Mouse (Mus musculus) testis, postnatal 14 days (tissue): ENCODE data around the gene Ckm.

Source experiments
- DNase-seq: peaks from one replicate; pipeline ENCODE4 v3.0.0; 2021; ENCODE audit warnings: low spot score

Ckm gene

GRCm38 (mm10) chr7:19432475-19432874 is 27.9 kb downstream of the Ckm start:
- DNase-seq: no peak

GRCm38 (mm10) chr7:19436276-19436675 is 31.7 kb downstream of the Ckm start:
- no peak for DNase-seq

GRCm38 (mm10) chr7:19437048-19437447 is 32.5 kb downstream of the Ckm start:
- no peak for DNase-seq

GRCm38 (mm10) chr7:19441448-19442091 is 37.0 kb downstream of the Ckm start:
- peak; percentile 80 for DNase-seq

GRCm38 (mm10) chr7:19443344-19443743 is 38.8 kb downstream of the Ckm start:
- DNase-seq: peak; percentile 67

GRCm38 (mm10) chr7:19444801-19445200 is 40.2 kb downstream of the Ckm start:
- DNase-seq: peak; percentile 87

GRCm38 (mm10) chr7:19447689-19448088 is 43.1 kb downstream of the Ckm start:
- DNase-seq: no peak

GRCm38 (mm10) chr7:19449165-19449564 is 44.6 kb downstream of the Ckm start:
- no peak for DNase-seq

- DNase-seq: no peak
Measured at GRCm38 (mm10) chr7:19455186-19455585, 50.6 kb downstream of the Ckm start.

GRCm38 (mm10) chr7:19455819-19456495 is 51.4 kb downstream of the Ckm start:
- DNase-seq: no peak

- no peak for DNase-seq
Measured at GRCm38 (mm10) chr7:19456628-19457027, 52.1 kb downstream of the Ckm start.

GRCm38 (mm10) chr7:19457414-19458071 is 53.0 kb downstream of the Ckm start:
- no peak for DNase-seq

- peak; percentile 68 for DNase-seq
Measured at GRCm38 (mm10) chr7:19458072-19458486, 53.5 kb downstream of the Ckm start.

GRCm38 (mm10) chr7:19458591-19459111 is 54.1 kb downstream of the Ckm start, which contains the start of gene Mark4:
Mark4 (minus strand) TSS chr7:19458821.
- DNase-seq: peak; percentile 83

GRCm38 (mm10) chr7:19459144-19459870 is 54.7 kb downstream of the Ckm start:
- no peak for DNase-seq

- no peak for DNase-seq
Measured at GRCm38 (mm10) chr7:19460500-19460899, 55.9 kb downstream of the Ckm start.

GRCm38 (mm10) chr7:19461488-19461887 is 56.9 kb downstream of the Ckm start:
- DNase-seq: peak; percentile 73

- DNase-seq: no peak
Measured at GRCm38 (mm10) chr7:19462443-19462842, 57.9 kb downstream of the Ckm start.

- DNase-seq: no peak
Measured at GRCm38 (mm10) chr7:19462884-19463381, 58.4 kb downstream of the Ckm start, which contains the start of gene Exoc3l2. Exoc3l2 (plus strand) TSS chr7:19463331.

- DNase-seq: no peak
Measured at GRCm38 (mm10) chr7:19464367-19465307, 60.1 kb downstream of the Ckm start.
